Mouse (Mus musculus) right cerebral cortex, adult 18-20 months (tissue): ENCODE measurements around the gene Gcm1.
A peak's percentile ranks its signal among the peaks of the same experiment; 100 is the strongest.

Source experiments
- DNase-seq: peaks from one replicate; pipeline ENCODE4 v3.0.0; 2022; ENCODE audit warnings: mixed read lengths

Gene Gcm1

GRCm38 (mm10) chr9:78103965-78104560 lies 52.3 kb downstream of the Gcm1 start:
- DNase-seq, result no peak

GRCm38 (mm10) chr9:78104973-78105372 lies 53.2 kb downstream of the Gcm1 start:
- no peak for DNase-seq

- DNase-seq, result no peak
Measured at GRCm38 (mm10) chr9:78105501-78105932, 53.8 kb downstream of the Gcm1 start.

- no peak for DNase-seq
Measured at GRCm38 (mm10) chr9:78106821-78107220, 55.1 kb downstream of the Gcm1 start.

- DNase-seq, result no peak
Measured at GRCm38 (mm10) chr9:78107582-78107911, 55.8 kb downstream of the Gcm1 start.

GRCm38 (mm10) chr9:78107912-78108795 lies 56.4 kb downstream of the Gcm1 start:
- peak; percentile 84 for DNase-seq

- peak; percentile 93 for DNase-seq
Measured at GRCm38 (mm10) chr9:78108796-78109239, 57.1 kb downstream of the Gcm1 start, which contains the start of the genes Fbxo9 and Ick. Fbxo9 (minus strand) TSS chr9:78109065. Ick (plus strand) TSS chr9:78109192.

- DNase-seq, result no peak
Measured at GRCm38 (mm10) chr9:78109656-78110055, 57.9 kb downstream of the Gcm1 start.

GRCm38 (mm10) chr9:78111456-78111855 lies 59.7 kb downstream of the Gcm1 start:
- no peak for DNase-seq

GRCm38 (mm10) chr9:78112770-78113537 lies 61.2 kb downstream of the Gcm1 start:
- DNase-seq, result peak; percentile 92

GRCm38 (mm10) chr9:78113538-78113885 lies 61.8 kb downstream of the Gcm1 start:
- DNase-seq, result no peak
